Mouse (Mus musculus): ENCODE data around the gene Ccdc149.

Gene Ccdc149

GRCm38 (mm10) chr5:52370901-52371300 is 100.4 kb downstream of the Ccdc149 start:
- DNase-seq (ENCODE audit: low spot score), result no peak

- DNase-seq (ENCODE audit: low spot score), result no peak
Measured at GRCm38 (mm10) chr5:52367866-52368840, 103.2 kb downstream of the Ccdc149 start.

- no peak for DNase-seq (ENCODE audit: low spot score)
Measured at GRCm38 (mm10) chr5:52366661-52367060, 104.7 kb downstream of the Ccdc149 start.

- DNase-seq (ENCODE audit: low spot score), result no peak
Measured at GRCm38 (mm10) chr5:52365930-52366329, 105.4 kb downstream of the Ccdc149 start.

GRCm38 (mm10) chr5:52364521-52364920 is 106.8 kb downstream of the Ccdc149 start:
- no peak for DNase-seq (ENCODE audit: low spot score)

- peak; percentile 56 for DNase-seq (ENCODE audit: low spot score)
Measured at GRCm38 (mm10) chr5:52363468-52364150, 107.7 kb downstream of the Ccdc149 start, which contains the start of gene Sod3. Gene Sod3, plus strand, starts transcription at chr5:52363791.

- no peak for DNase-seq (ENCODE audit: low spot score)
Measured at GRCm38 (mm10) chr5:52362776-52363467, 108.4 kb downstream of the Ccdc149 start.

DNA sequence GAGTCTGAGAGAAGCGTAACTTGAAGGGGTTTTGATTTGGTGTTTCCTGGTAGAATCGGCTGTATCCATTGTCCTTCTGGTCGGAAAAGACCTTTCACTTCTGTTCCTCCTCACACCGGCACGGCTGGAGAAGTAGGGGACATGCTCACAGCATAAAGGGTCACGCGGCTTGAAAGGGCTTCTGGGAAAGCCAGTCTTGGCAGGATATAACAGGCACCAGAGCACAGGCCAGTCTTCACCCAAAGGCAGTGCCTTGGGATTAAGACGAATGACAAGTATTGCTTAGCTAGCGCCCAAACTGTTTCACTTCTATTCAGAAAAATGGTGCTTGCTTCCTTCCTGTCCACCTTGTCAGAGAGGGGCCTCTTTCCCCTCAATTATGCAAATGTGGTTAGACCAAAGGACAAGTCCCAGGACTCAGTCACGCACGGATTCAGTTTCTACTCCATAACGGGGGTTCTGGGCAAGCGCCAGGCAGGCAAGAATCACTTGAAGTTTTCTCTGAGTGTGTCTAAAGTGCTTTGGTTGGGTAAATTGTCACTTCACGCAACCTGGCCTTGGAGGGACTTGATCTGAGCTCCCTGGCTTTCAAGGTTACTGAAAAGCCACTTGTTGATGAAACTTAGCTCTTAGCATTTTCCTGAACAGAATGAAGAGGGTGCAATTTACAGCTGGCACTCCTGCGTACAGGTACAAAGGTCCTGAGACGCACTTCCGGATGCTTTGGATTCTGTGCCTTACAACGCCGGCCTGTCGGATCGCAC is 110.9 kb downstream of the Ccdc149 start:
- no peak for DNase-seq (ENCODE audit: low spot score)

- no peak for DNase-seq (ENCODE audit: low spot score)
Measured at GRCm38 (mm10) chr5:52358120-52358519, 113.2 kb downstream of the Ccdc149 start.

- no peak for DNase-seq (ENCODE audit: low spot score)
Measured at GRCm38 (mm10) chr5:52357175-52357754, 114.1 kb downstream of the Ccdc149 start.

GRCm38 (mm10) chr5:52355612-52356011 is 115.7 kb downstream of the Ccdc149 start:
- no peak for DNase-seq (ENCODE audit: low spot score)

- no peak for DNase-seq (ENCODE audit: low spot score)
Measured at GRCm38 (mm10) chr5:52354441-52354840, 116.9 kb downstream of the Ccdc149 start.

DNA sequence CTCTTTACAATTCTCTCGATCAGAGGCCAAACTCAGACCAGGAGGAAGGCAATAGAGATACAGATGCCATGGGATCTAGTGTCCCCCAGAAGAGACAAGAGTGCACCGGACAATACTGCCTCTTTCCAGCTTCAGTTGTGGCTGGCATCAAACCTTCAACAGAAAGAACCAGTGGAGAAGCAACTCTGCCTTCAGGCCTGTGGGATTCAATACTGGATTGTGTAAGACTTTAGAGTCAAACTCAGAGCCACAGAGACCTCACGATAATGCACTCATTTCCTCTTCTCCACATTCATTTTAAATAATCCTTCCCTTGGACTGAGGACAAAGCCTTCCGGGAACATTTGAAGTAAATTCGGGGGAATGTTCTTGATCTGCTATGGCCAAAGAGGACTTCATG is 118.6 kb downstream of the Ccdc149 start:
- no peak for DNase-seq (ENCODE audit: low spot score)

DNA sequence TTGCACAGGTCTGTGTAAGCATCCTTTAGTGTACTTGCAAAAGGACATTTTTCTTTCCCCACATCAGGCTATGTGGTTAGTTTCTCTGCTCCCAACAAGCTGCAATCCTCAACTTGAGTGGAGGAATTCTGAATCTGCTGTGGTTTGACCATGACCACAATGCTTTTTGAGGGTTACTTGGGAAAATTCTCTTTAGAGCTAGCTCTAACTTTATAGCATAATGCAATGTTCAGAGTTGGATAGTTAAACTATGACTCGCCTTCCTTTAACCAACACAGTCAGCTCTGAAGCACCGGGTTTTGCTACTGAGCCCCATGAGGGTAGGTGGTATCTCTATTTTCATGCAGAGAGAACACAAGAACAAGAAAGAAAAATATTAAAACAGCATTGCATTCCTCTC is 119.8 kb downstream of the Ccdc149 start:
- no peak for DNase-seq (ENCODE audit: low spot score)

DNA sequence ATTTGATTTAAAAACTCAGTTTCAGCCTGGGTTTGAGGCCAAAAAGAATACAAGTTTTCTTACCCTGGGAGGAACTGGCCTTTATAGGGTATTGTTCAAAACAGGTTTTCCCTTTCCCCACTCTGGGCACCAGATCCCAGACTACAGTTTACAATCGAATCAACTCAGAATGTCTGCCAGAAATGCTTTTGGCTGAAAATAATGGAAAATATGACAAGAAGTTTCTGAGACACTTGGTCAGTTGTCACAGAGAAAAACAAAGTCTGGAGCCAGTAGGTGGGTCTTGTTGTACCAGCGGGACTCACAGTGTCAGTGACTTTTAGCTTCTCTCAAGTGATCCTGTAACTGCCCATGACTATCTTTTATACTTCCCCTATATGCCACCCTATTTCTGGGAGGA is 120.9 kb downstream of the Ccdc149 start:
- no peak for DNase-seq (ENCODE audit: low spot score)

DNA sequence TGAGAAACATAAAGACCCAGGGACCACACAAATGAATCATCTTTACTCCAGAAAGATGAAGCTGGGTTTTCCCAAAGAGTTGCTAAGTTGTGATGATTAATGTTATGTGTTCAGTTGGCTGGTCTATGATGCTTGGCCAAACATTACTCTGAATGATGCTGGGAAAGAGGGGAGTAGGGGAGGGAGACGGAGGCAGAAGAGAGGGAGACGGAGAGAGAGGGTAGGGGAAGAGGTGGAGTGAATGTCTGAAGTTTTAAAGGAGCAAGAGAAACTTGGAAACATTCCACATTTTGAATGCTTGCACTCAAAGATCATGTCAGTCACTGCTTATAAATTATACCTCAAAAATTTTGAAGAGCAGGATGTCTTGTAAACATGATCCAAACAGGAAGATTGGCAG is 124.4 kb downstream of the Ccdc149 start:
- DNase-seq (ENCODE audit: low spot score), result no peak

DNA sequence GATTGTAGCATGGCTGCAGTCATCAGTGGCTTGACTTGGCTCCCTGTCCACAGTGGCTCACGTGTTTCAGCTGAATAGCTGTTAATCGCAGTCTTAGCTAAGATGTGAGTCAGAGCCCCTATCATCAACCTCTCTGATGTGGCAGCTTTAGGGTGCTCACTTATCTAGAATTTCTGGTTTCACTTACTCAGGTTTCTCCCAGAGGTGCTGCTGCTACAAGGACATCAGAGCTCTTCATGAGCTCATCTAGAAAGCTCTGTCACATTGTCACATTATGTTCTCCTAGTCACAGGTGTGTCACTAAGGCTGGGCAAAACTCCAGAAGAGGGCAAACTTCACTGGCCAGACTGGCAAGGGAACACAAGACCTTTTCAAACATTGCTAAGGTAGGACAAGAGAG is 132.2 kb downstream of the Ccdc149 start:
- DNase-seq (ENCODE audit: low spot score), result no peak

DNA sequence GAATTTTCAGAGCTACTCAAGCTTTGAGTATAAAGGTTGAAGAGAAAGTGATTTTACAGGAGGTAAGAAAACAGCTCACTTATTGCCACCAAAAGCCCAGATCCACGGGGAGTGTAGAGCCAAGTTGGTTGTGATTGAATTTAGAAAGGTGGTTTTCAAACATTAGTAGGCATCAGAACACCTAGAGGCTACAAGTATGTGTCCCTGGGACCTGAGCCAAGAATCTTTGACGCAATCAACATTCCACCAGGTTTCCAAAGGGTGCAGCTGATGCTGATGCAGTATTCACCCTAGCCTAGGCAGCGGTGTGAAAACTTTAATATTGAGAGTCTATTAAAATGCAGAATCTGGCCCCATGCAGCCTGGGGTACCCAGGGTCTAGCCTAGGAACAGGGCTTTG is 135.7 kb downstream of the Ccdc149 start:
- DNase-seq (ENCODE audit: low spot score), result no peak

DNA sequence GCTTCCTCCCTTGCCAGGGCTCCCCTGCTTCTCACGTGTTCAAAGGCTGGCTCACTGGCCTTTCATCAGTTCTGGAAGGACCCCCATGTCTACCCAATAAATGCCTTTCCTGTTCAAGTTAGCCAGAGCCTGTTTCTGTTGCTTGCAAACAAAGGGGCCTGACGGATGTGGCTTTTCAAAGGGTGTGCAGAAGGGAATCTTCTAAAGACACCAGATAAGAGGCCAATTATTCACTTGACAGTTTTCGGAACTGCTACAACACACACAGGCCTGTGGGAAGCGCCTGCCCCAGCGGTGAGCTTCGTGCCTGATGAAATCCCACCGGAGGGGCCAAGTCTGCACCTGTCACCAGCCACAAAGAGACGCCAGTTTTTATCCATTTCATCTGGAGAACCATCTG is 139.2 kb downstream of the Ccdc149 start:
- no peak for DNase-seq (ENCODE audit: low spot score)

Measured in ovary, postnatal 14 days (tissue).